Mouse (Mus musculus) MEL (cell line): ENCODE measurements at regions not wholly inside any gene's neighbourhood (a gene's known extent, or its start where the extent isn't known, plus 50 kb on each side); places are given as distances from the start of the nearest gene placed in this dataset.

Experiments used
- DNase-seq: peaks from one replicate; pipeline ENCODE4 v3.0.0; 2011; ENCODE audit warnings: low read depth, low spot score
- H3K27ac ChIP-seq: 2 replicates; pipeline ENCODE4 v1.5.1; 2012; ENCODE audit warnings: low read depth, mild to moderate bottlenecking, control low read depth, low read length, moderate library complexity; ENCODE audit not compliant: control insufficient read depth
- H3K27me3 ChIP-seq, 2 experiments: fragments of 150-350 bp in 1 of 2; sonication (generic) in 1 of 2; 2 replicates each; pipeline ENCODE4 v1.6.1; 2012; ENCODE audit warnings: low read length in 2 of 2, mild to moderate bottlenecking in 2 of 2, improper control_type of control experiment in 1 of 2, moderate library complexity in 1 of 2; ENCODE audit not compliant: insufficient read depth in 2 of 2, control insufficient read depth in 1 of 2
- H3K36me3 ChIP-seq, 2 experiments: 2 replicates each; pipeline ENCODE4 v1.6.1; 2012 to 2014; ENCODE audit warnings: low read length in 2 of 2, improper control_type of control experiment in 1 of 2, inconsistent platforms in 1 of 2, mild to moderate bottlenecking in 1 of 2; ENCODE audit not compliant: insufficient read depth in 2 of 2, control insufficient read depth in 1 of 2
- H3K4me1 ChIP-seq, 2 experiments: fragments of 150-350 bp in 1 of 2; sonication (generic) in 1 of 2; 2 replicates each; pipeline ENCODE4 v1.6.1; 2012; ENCODE audit warnings: low read length in 2 of 2, improper control_type of control experiment in 1 of 2, mild to moderate bottlenecking in 1 of 2; ENCODE audit not compliant: insufficient read depth in 2 of 2, control insufficient read depth in 1 of 2
- H3K4me3 ChIP-seq, 2 experiments: fragments of 150-350 bp in 1 of 2; sonication (generic) in 1 of 2; 2 replicates each; pipeline ENCODE4 v1.5.1; 2012; ENCODE audit warnings: low read depth in 2 of 2, low read length in 2 of 2, mild to moderate bottlenecking in 2 of 2, moderate library complexity in 2 of 2, control low read depth in 1 of 2, improper control_type of control experiment in 1 of 2; ENCODE audit not compliant: control insufficient read depth in 1 of 2, insufficient read depth in 1 of 2
- H3K79me2 ChIP-seq: 2 replicates; pipeline ENCODE4 v1.6.1; 2012; ENCODE audit warnings: mild to moderate bottlenecking, low read length, moderate library complexity; ENCODE audit not compliant: control insufficient read depth, poor library complexity, insufficient read depth
- H3K9ac ChIP-seq: 2 replicates; pipeline ENCODE4 v1.6.1; 2012; ENCODE audit warnings: low read depth, mild to moderate bottlenecking, control low read depth, low read length, moderate library complexity; ENCODE audit not compliant: control insufficient read depth, poor library complexity, severe bottlenecking
- H3K9me3 ChIP-seq: fragments of 150-350 bp; sonication (generic); replicated peaks from 2 replicates; pipeline ENCODE4 v1.6.1; 2012; ENCODE audit warnings: mild to moderate bottlenecking, low read length, improper control_type of control experiment, moderate library complexity; ENCODE audit not compliant: insufficient read depth
- EP300 ChIP-seq, 2 experiments: IDR thresholded peaks; 2 replicates each; pipeline ENCODE4 v1.6.1; 2011; ENCODE audit warnings: improper control_type of control experiment in 2 of 2, low read length in 2 of 2, low read depth in 1 of 2, mild to moderate bottlenecking in 1 of 2
- ETS1 ChIP-seq: IDR thresholded peaks from 2 replicates; pipeline ENCODE4 v1.6.1; 2012; ENCODE audit warnings: low read depth, mild to moderate bottlenecking, inconsistent platforms, low read length, improper control_type of control experiment, moderate library complexity
- GABPA ChIP-seq: IDR thresholded peaks from 2 replicates; pipeline ENCODE4 v1.6.1; 2012; ENCODE audit warnings: low read depth, mild to moderate bottlenecking, inconsistent platforms, low read length, improper control_type of control experiment, moderate library complexity
- JUND ChIP-seq: IDR thresholded peaks from 2 replicates; pipeline ENCODE4 v1.6.1; 2011; ENCODE audit warnings: low read depth, mild to moderate bottlenecking, improper control_type of control experiment, low read length
- KAT2A ChIP-seq: conservative IDR thresholded peaks from 2 replicates; pipeline ENCODE4 v1.6.1; 2012; ENCODE audit warnings: low read depth, low read length, improper control_type of control experiment, inconsistent platforms
- MAZ ChIP-seq: IDR thresholded peaks from 2 replicates; pipeline ENCODE4 v1.6.1; 2012; ENCODE audit warnings: low read depth, mild to moderate bottlenecking, inconsistent platforms, low read length, improper control_type of control experiment
- MEF2A ChIP-seq: IDR thresholded peaks from 2 replicates; pipeline ENCODE4 v1.6.1; 2014; ENCODE audit warnings: low read depth, mild to moderate bottlenecking, inconsistent platforms, low read length, improper control_type of control experiment; ENCODE audit not compliant: poor library complexity, insufficient replicate concordance, severe bottlenecking; ENCODE audit errors: extremely low read depth
- MYC ChIP-seq: IDR thresholded peaks from 2 replicates; pipeline ENCODE4 v1.6.1; 2011; ENCODE audit warnings: low read depth, mild to moderate bottlenecking, low read length, improper control_type of control experiment, moderate library complexity
- NRF1 ChIP-seq: IDR thresholded peaks from 2 replicates; pipeline ENCODE4 v1.6.1; 2014; ENCODE audit warnings: low read depth, mild to moderate bottlenecking, inconsistent platforms, low read length, improper control_type of control experiment, moderate library complexity; ENCODE audit not compliant: poor library complexity, insufficient read depth, severe bottlenecking
- POLR2A ChIP-seq, 2 experiments: IDR thresholded peaks; 2 replicates each; pipeline ENCODE4 v1.6.1; 2011 to 2012; ENCODE audit warnings: low read length in 2 of 2, mild to moderate bottlenecking in 2 of 2, control low read depth in 1 of 2, improper control_type of control experiment in 1 of 2, low read depth in 1 of 2, moderate library complexity in 1 of 2; ENCODE audit not compliant: control insufficient read depth in 1 of 2, insufficient read depth in 1 of 2, poor library complexity in 1 of 2
- RCOR1 ChIP-seq: IDR thresholded peaks from 2 replicates; pipeline ENCODE4 v1.6.1; 2012; ENCODE audit warnings: low read depth, mild to moderate bottlenecking, inconsistent platforms, low read length, improper control_type of control experiment
- SIN3A ChIP-seq: IDR thresholded peaks from 2 replicates; pipeline ENCODE4 v1.6.1; 2012; ENCODE audit warnings: low read length, improper control_type of control experiment, inconsistent platforms
- TAL1 ChIP-seq: IDR thresholded peaks from 2 replicates; pipeline ENCODE4 v1.6.1; 2012; ENCODE audit warnings: mild to moderate bottlenecking, inconsistent platforms, low read length, moderate library complexity, mixed read lengths
- TBP ChIP-seq: IDR thresholded peaks from 2 replicates; pipeline ENCODE4 v1.8.0; 2011; ENCODE audit warnings: low read depth, low read length, improper control_type of control experiment
- USF1 ChIP-seq: IDR thresholded peaks from 2 replicates; pipeline ENCODE4 v1.6.1; 2014; ENCODE audit warnings: low read depth, mild to moderate bottlenecking, inconsistent platforms, low read length, improper control_type of control experiment, moderate library complexity
- USF2 ChIP-seq, 2 experiments: IDR thresholded peaks; 2 replicates each; pipeline ENCODE4 v1.6.1; 2011 to 2012; ENCODE audit warnings: improper control_type of control experiment in 2 of 2, low read length in 2 of 2, borderline replicate concordance in 1 of 2, inconsistent platforms in 1 of 2, low read depth in 1 of 2, mild to moderate bottlenecking in 1 of 2; ENCODE audit not compliant: insufficient read depth in 1 of 2
- ZC3H11A ChIP-seq: IDR thresholded peaks from 2 replicates; pipeline ENCODE4 v1.6.1; 2012; ENCODE audit warnings: low read depth, mild to moderate bottlenecking, inconsistent platforms, low read length, improper control_type of control experiment

- Histone ChIP-seq H3K36me3 (no peaks in the 10 kb centered on the region), H3K79me2 (no peaks in the 10 kb centered on the region), H3K9ac (no peak overlapping the region), H3K4me3 (no peak overlapping the region), H3K27me3 (no peaks in the 10 kb centered on the region), H3K4me1 (no peaks in the 10 kb centered on the region), H3K27ac (no peak overlapping the region), H3K9me3 (no peaks in the 10 kb centered on the region)
- no peak for DNase-seq
- TF ChIP-seq NRF1: no peak
- TF ChIP-seq MEF2A: no peak
- TF ChIP-seq USF1: no peak
- no peak for TF ChIP-seq USF2 (IDR thresholded peaks at IDR 0.05; ENCODE audit: borderline replicate concordance in 1 of 2, insufficient read depth in 1 of 2, low read depth in 1 of 2, low read length in 2 of 2)
- no peak for TF ChIP-seq TBP
- no peak for TF ChIP-seq GABPA
These were observed 475.5 kb upstream of the A830018L16Rik start for GRCm38 (mm10) chr1:10938436-10938835.

- TF ChIP-seq RCOR1 (no peak), GABPA (no peak), KAT2A (no peak), ETS1 (no peak), MYC (no peak), TAL1 (no peak)
- no peak overlapping the region for H3K4me3 ChIP-seq
- H3K4me1 ChIP-seq: no peaks in the 10 kb centered on the region
- no peak overlapping the region for H3K27ac ChIP-seq
- no peaks in the 10 kb centered on the region for H3K36me3 ChIP-seq
- no peak for DNase-seq
- H3K27me3 ChIP-seq: no peaks in the 10 kb centered on the region
- no peak overlapping the region for H3K9ac ChIP-seq
- no peaks in the 10 kb centered on the region for H3K9me3 ChIP-seq
- no peaks in the 10 kb centered on the region for H3K79me2 ChIP-seq
These were observed 473.6 kb upstream of the A830018L16Rik start for GRCm38 (mm10) chr1:10940326-10940725.

GRCm38 (mm10) chr1:10942979-10943378 is 470.9 kb upstream of the A830018L16Rik start:
- TF ChIP-seq MAZ (no peak), ZC3H11A (no peak), USF1 (no peak), JUND (no peak), SIN3A (no peak), KAT2A (no peak), EP300 (IDR thresholded peaks at IDR 0.05; ENCODE audit: low read depth in 1 of 2, low read length in 2 of 2) (no peak), POLR2A (IDR thresholded peaks at IDR 0.05; ENCODE audit: control insufficient read depth in 1 of 2, insufficient read depth in 1 of 2, low read depth in 1 of 2, low read length in 2 of 2, poor library complexity in 1 of 2) (no peak)
- no peak overlapping the region for H3K9ac ChIP-seq
- no peak overlapping the region for H3K27ac ChIP-seq
- no peaks in the 10 kb centered on the region for H3K4me1 ChIP-seq
- no peak overlapping the region for H3K4me3 ChIP-seq
- DNase-seq: no peak
- H3K36me3 ChIP-seq: no peaks in the 10 kb centered on the region
- no peaks in the 10 kb centered on the region for H3K79me2 ChIP-seq
- no peaks in the 10 kb centered on the region for H3K9me3 ChIP-seq
- no peaks in the 10 kb centered on the region for H3K27me3 ChIP-seq
